Mouse (Mus musculus): ENCODE measurements at regions not wholly inside any gene's neighbourhood (a gene's known extent, or its start where the extent isn't known, plus 50 kb on each side); places are given as distances from the start of the nearest gene placed in this dataset.

GRCm38 (mm10) chr4:127591540-127591939, 233.6 kb upstream of the Gjb5 start:
- TF ChIP-seq CTCF (IDR thresholded peaks at IDR 0.05; ENCODE audit: low read depth): no peak
- WGBS: 48% methylated on average over 3 of the region's 3 CpGs
- Histone ChIP-seq H3K36me3 (ENCODE audit: control insufficient read depth, insufficient read depth) (no peaks in the 10 kb centered on the region), H3K4me1 (replicated peaks; ENCODE audit: control insufficient read depth, insufficient read depth, low read length) (no peaks in the 10 kb centered on the region), H3K9me3 (ENCODE audit: control insufficient read depth) (no peaks in the 10 kb centered on the region), H3K27me3 (replicated peaks; ENCODE audit: control insufficient read depth, insufficient read depth, low read length) (no peaks in the 10 kb centered on the region), H3K27ac (ENCODE audit: low read depth, low read length) (no peak overlapping the region), H3K4me3 (ENCODE audit: low read depth, low read length) (no peak overlapping the region), H3K9ac (ENCODE audit: low read depth, low read length) (no peak overlapping the region), H3K4me2 (replicated peaks; ENCODE audit: low read depth) (no peak overlapping the region)
- ATAC-seq: no peak

GRCm38 (mm10) chr4:127586822-127587221, 228.8 kb upstream of the Gjb5 start:
- Histone ChIP-seq H3K27ac (ENCODE audit: low read depth, low read length) (no peak overlapping the region), H3K4me3 (ENCODE audit: low read depth, low read length) (no peak overlapping the region), H3K9me3 (ENCODE audit: control insufficient read depth) (no peaks in the 10 kb centered on the region), H3K4me2 (replicated peaks; ENCODE audit: low read depth) (no peak overlapping the region), H3K27me3 (replicated peaks; ENCODE audit: control insufficient read depth, insufficient read depth, low read length) (no peaks in the 10 kb centered on the region), H3K4me1 (replicated peaks; ENCODE audit: control insufficient read depth, insufficient read depth, low read length) (no peaks in the 10 kb centered on the region), H3K9ac (ENCODE audit: low read depth, low read length) (no peak overlapping the region), H3K36me3 (ENCODE audit: control insufficient read depth, insufficient read depth) (no peaks in the 10 kb centered on the region)
- no peak for ATAC-seq
- TF ChIP-seq CTCF (IDR thresholded peaks at IDR 0.05; ENCODE audit: low read depth): no peak
- 63% methylated on average over 4 of the region's 4 CpGs for WGBS

GRCm38 (mm10) chr4:127576521-127576920, 218.5 kb upstream of the Gjb5 start:
- no peak for TF ChIP-seq CTCF (IDR thresholded peaks at IDR 0.05; ENCODE audit: low read depth)
- no peak overlapping the region for H3K9ac ChIP-seq (ENCODE audit: low read depth, low read length)
- no peaks in the 10 kb centered on the region for H3K9me3 ChIP-seq (ENCODE audit: control insufficient read depth)
- no peak for ATAC-seq
- no peaks in the 10 kb centered on the region for H3K36me3 ChIP-seq (ENCODE audit: control insufficient read depth, insufficient read depth)
- no peaks in the 10 kb centered on the region for H3K27me3 ChIP-seq (replicated peaks; ENCODE audit: control insufficient read depth, insufficient read depth, low read length)
- 87% methylated on average over 3 of the region's 3 CpGs for WGBS
- no peak overlapping the region for H3K4me3 ChIP-seq (ENCODE audit: low read depth, low read length)
- H3K4me1 ChIP-seq (replicated peaks; ENCODE audit: control insufficient read depth, insufficient read depth, low read length): no peaks in the 10 kb centered on the region
- H3K27ac ChIP-seq (ENCODE audit: low read depth, low read length): no peak overlapping the region
- no peak overlapping the region for H3K4me2 ChIP-seq (replicated peaks; ENCODE audit: low read depth)

- no peak for ATAC-seq
- H3K9me3 ChIP-seq (ENCODE audit: control insufficient read depth): no peaks in the 10 kb centered on the region
- no peak overlapping the region for H3K27ac ChIP-seq (ENCODE audit: low read depth, low read length)
- no peak overlapping the region for H3K4me3 ChIP-seq (ENCODE audit: low read depth, low read length)
- H3K36me3 ChIP-seq (ENCODE audit: control insufficient read depth, insufficient read depth): no peaks in the 10 kb centered on the region
- H3K9ac ChIP-seq (ENCODE audit: low read depth, low read length): no peak overlapping the region
- no peak overlapping the region for H3K4me2 ChIP-seq (replicated peaks; ENCODE audit: low read depth)
- H3K27me3 ChIP-seq (replicated peaks; ENCODE audit: control insufficient read depth, insufficient read depth, low read length): no peaks in the 10 kb centered on the region
- 74% methylated on average over 5 of the region's 5 CpGs for WGBS
- no peaks in the 10 kb centered on the region for H3K4me1 ChIP-seq (replicated peaks; ENCODE audit: control insufficient read depth, insufficient read depth, low read length)
- TF ChIP-seq CTCF (IDR thresholded peaks at IDR 0.05; ENCODE audit: low read depth): no peak
These were observed 204.6 kb upstream of the Gjb5 start for GRCm38 (mm10) chr4:127562602-127563001.

GRCm38 (mm10) chr4:127558572-127558971, 200.6 kb upstream of the Gjb5 start:
- no peak for ATAC-seq
- no peak for TF ChIP-seq CTCF (IDR thresholded peaks at IDR 0.05; ENCODE audit: low read depth)

GRCm38 (mm10) chr4:127552456-127553225, 194.7 kb upstream of the Gjb5 start:
- Histone ChIP-seq H3K27me3 (replicated peaks; ENCODE audit: control insufficient read depth, insufficient read depth, low read length) (no peaks in the 10 kb centered on the region), H3K27ac (ENCODE audit: low read depth, low read length) (no peak overlapping the region), H3K4me3 (ENCODE audit: low read depth, low read length) (no peak overlapping the region), H3K9me3 (ENCODE audit: control insufficient read depth) (no peaks in the 10 kb centered on the region), H3K4me1 (replicated peaks; ENCODE audit: control insufficient read depth, insufficient read depth, low read length) (no peaks in the 10 kb centered on the region), H3K4me2 (replicated peaks; ENCODE audit: low read depth) (no peak overlapping the region), H3K9ac (ENCODE audit: low read depth, low read length) (no peak overlapping the region), H3K36me3 (ENCODE audit: control insufficient read depth, insufficient read depth) (no peaks in the 10 kb centered on the region)
- TF ChIP-seq CTCF (IDR thresholded peaks at IDR 0.05; ENCODE audit: low read depth): no peak
- ATAC-seq: no peak
- WGBS: 69% methylated on average over 12 of the region's 12 CpGs

More at GRCm38 (mm10) chr4:127558572-127558971, 200.6 kb upstream of the Gjb5 start:
- H3K27ac ChIP-seq (ENCODE audit: low read depth, low read length): no peak overlapping the region
- no peaks in the 10 kb centered on the region for H3K4me1 ChIP-seq (replicated peaks; ENCODE audit: control insufficient read depth, insufficient read depth, low read length)
- H3K4me3 ChIP-seq (ENCODE audit: low read depth, low read length): no peak overlapping the region
- no peak overlapping the region for H3K9ac ChIP-seq (ENCODE audit: low read depth, low read length)
- WGBS: 60% methylated on average over 7 of the region's 7 CpGs
- H3K4me2 ChIP-seq (replicated peaks; ENCODE audit: low read depth): no peak overlapping the region
- H3K36me3 ChIP-seq (ENCODE audit: control insufficient read depth, insufficient read depth): no peaks in the 10 kb centered on the region
- H3K9me3 ChIP-seq (ENCODE audit: control insufficient read depth): no peaks in the 10 kb centered on the region
- no peaks in the 10 kb centered on the region for H3K27me3 ChIP-seq (replicated peaks; ENCODE audit: control insufficient read depth, insufficient read depth, low read length)
